Mouse (Mus musculus) macrophage (primary cell): ENCODE data around the gene Herc3. TPM values are rescaled to one million over a fixed set of nuclear protein-coding genes. Genes with fewer than 3 reads are reported as not detected.
"Not testable (repeated sequence)": the region's sequence is repeated elsewhere in the genome, so short reads cannot be mapped to it uniquely, and the experiment has no call there.

Experiments
- H3K27ac ChIP-seq: fragments of 350-480 bp; formaldehyde crosslinking; 2 replicates; pipeline ENCODE4 v1.9.0; 2021
- H3K36me3 ChIP-seq: fragments of 350-480 bp; formaldehyde crosslinking; 2 replicates; pipeline ENCODE4 v1.9.0; 2021; ENCODE audit errors: inconsistent target
- H3K4me3 ChIP-seq: fragments of 350-480 bp; formaldehyde crosslinking; 2 replicates; pipeline ENCODE4 v1.9.0; 2021; ENCODE audit errors: inconsistent target
- H3K79me2 ChIP-seq: fragments of 350-480 bp; formaldehyde crosslinking; 2 replicates; pipeline ENCODE4 v1.9.0; 2021; ENCODE audit errors: inconsistent target
- WGBS: methylation state at CpG from one replicate; pipeline ENCODE4 v1.1.7; 2026; ENCODE audit warnings: inconsistent platforms; ENCODE audit not compliant: missing documents; 5-methylcytosine and 5-hydroxymethylcytosine counted together
- polyA plus RNA-seq: library from polyadenylated mRNA; stranded (reverse); fragments of 250-400 nt; gene quantifications from 3 replicates; pipeline ENCODE4 v1.2.4, GENCODE M21; 2018; ENCODE audit warnings: inconsistent platforms
- total RNA-seq, 78 experiments: library from RNA; depleted of rRNA; stranded (reverse); fragments of 250-400 nt; gene quantifications; 1 replicate in 9 of 78; 2 replicates in 24 of 78; 3 replicates in 43 of 78; 4 replicates in 2 of 78; pipeline ENCODE4 v1.2.4; 2018; ENCODE audit warnings: inconsistent platforms in 56 of 78

Gene Herc3
- 10 to 100 TPM in 24 of 26 experiments, 1 to 10 TPM in 2; 4.4 to 70.0 (median 33.7) TPM for total RNA-seq (2018; cell fraction: chromatin; rRNA removed)
- 1 to 10 TPM; 4.0 to 8.2 (median 5.8) TPM for total RNA-seq (2018; cell fraction: cytosol; rRNA removed)
- total RNA-seq (2018; cell fraction: nucleus; rRNA removed) = 10 to 100 TPM in 21 of 26 experiments, 1 to 10 TPM in 5; 4.0 to 58.7 (median 16.6) TPM
- polyA plus RNA-seq = 3.5 to 11.4 TPM (median 4.1 TPM) in 3 replicates

GRCm38 (mm10) chr6:58831232-58832009 is at the start of gene Herc3:
Herc3 (plus strand) TSS chr6:58831465.
- H3K36me3 ChIP-seq = no peaks in the 10 kb centered on the region
- no peaks in the 10 kb centered on the region; the same call in none of the 2 replicates for H3K79me2 ChIP-seq
- H3K27ac ChIP-seq = no peak within 1 kb of the TSS
- peak within 1 kb of the TSS; percentile 62 for H3K4me3 ChIP-seq
- under 1% methylated on average over 58 of the region's 83 CpGs for WGBS

- Histone ChIP-seq H3K27ac (no peak overlapping the region), H3K36me3 (no peaks in the 10 kb centered on the region), H3K4me3 (no peak overlapping the region), H3K79me2 (no peaks in the 10 kb centered on the region)
These were observed 29.9 kb upstream of the Herc3 start for GRCm38 (mm10) chr6:58801394-58801793.

- Histone ChIP-seq H3K4me3 (no peak overlapping the region), H3K36me3 (no peaks in the 10 kb centered on the region), H3K27ac (no peak overlapping the region), H3K79me2 (no peaks in the 10 kb centered on the region)
These were observed 16.9 kb upstream of the Herc3 start for GRCm38 (mm10) chr6:58814381-58814780.

- H3K4me3 ChIP-seq, H3K27ac ChIP-seq, H3K36me3 ChIP-seq, H3K79me2 ChIP-seq: not testable (repeated sequence)
- no CpG with 5 or more reads among the region's 11 CpGs for WGBS
These were observed 14.2 kb upstream of the Herc3 start for GRCm38 (mm10) chr6:58817037-58817436.

GRCm38 (mm10) chr6:58825619-58826018 is 5.6 kb upstream of the Herc3 start:
- WGBS = 100% methylated on average over 2 of the region's 2 CpGs
- H3K27ac ChIP-seq = no peak overlapping the region

GRCm38 (mm10) chr6:58826089-58826488 is 5.2 kb upstream of the Herc3 start:
- Histone ChIP-seq H3K79me2 (no peaks in the 10 kb centered on the region), H3K4me3 (no peak overlapping the region), H3K27ac (no peak overlapping the region), H3K36me3 (no peaks in the 10 kb centered on the region)
- 90% methylated on average over 2 of the region's 2 CpGs for WGBS

More at GRCm38 (mm10) chr6:58825619-58826018, 5.6 kb upstream of the Herc3 start:
- no peaks in the 10 kb centered on the region for H3K36me3 ChIP-seq
- H3K79me2 ChIP-seq = no peaks in the 10 kb centered on the region
- H3K4me3 ChIP-seq = no peak overlapping the region

- H3K4me3 ChIP-seq = no peak overlapping the region
- no peaks in the 10 kb centered on the region for H3K36me3 ChIP-seq
- WGBS = 87% methylated on average over 1 of the region's 1 CpGs
- H3K79me2 ChIP-seq = no peaks in the 10 kb centered on the region
- no peak overlapping the region for H3K27ac ChIP-seq
These were observed 2.7 kb upstream of the Herc3 start for GRCm38 (mm10) chr6:58828582-58828981.

GRCm38 (mm10) chr6:58830840-58831231 is 429 bp upstream of the Herc3 start:
- peak overlapping the region; percentile 31 for H3K4me3 ChIP-seq
- WGBS = 10% methylated on average over 6 of the region's 7 CpGs
- no peak overlapping the region for H3K27ac ChIP-seq
- no peaks in the 10 kb centered on the region; the same call in none of the 2 replicates for H3K79me2 ChIP-seq
- H3K36me3 ChIP-seq = no peaks in the 10 kb centered on the region

GRCm38 (mm10) chr6:58832591-58833018 is 1.3 kb downstream of the Herc3 start:
- Histone ChIP-seq H3K27ac (no peak overlapping the region), H3K36me3 (no peaks in the 10 kb centered on the region), H3K4me3 (peak overlapping the region; percentile 62), H3K79me2 (peaks cover 5% of the 10 kb centered on the region)
- 8% methylated on average over 7 of the region's 7 CpGs for WGBS

GRCm38 (mm10) chr6:58834470-58834869 is 3.2 kb downstream of the Herc3 start:
- Histone ChIP-seq H3K36me3 (no peaks in the 10 kb centered on the region), H3K27ac (no peak overlapping the region), H3K4me3 (no peak overlapping the region), H3K79me2 (peaks cover 14% of the 10 kb centered on the region)
- 56% methylated on average over 7 of the region's 7 CpGs for WGBS

GRCm38 (mm10) chr6:58835591-58835990 is 4.3 kb downstream of the Herc3 start:
- H3K79me2 ChIP-seq = peaks cover 14% of the 10 kb centered on the region
- no peak overlapping the region for H3K27ac ChIP-seq
- WGBS = 100% methylated on average over 1 of the region's 1 CpGs
- H3K4me3 ChIP-seq = no peak overlapping the region
- H3K36me3 ChIP-seq = no peaks in the 10 kb centered on the region

GRCm38 (mm10) chr6:58836476-58836875 is 5.2 kb downstream of the Herc3 start:
- no peaks in the 10 kb centered on the region for H3K36me3 ChIP-seq
- 79% methylated on average over 2 of the region's 2 CpGs for WGBS
- no peak overlapping the region for H3K27ac ChIP-seq
- no peak overlapping the region for H3K4me3 ChIP-seq
- H3K79me2 ChIP-seq = peaks cover 14% of the 10 kb centered on the region

- Histone ChIP-seq H3K36me3 (no peaks in the 10 kb centered on the region), H3K79me2 (peaks cover 14% of the 10 kb centered on the region), H3K27ac (no peak overlapping the region), H3K4me3 (no peak overlapping the region)
- WGBS = 100% methylated on average over 1 of the region's 1 CpGs
These were observed 6.7 kb downstream of the Herc3 start for GRCm38 (mm10) chr6:58837917-58838316.

- Histone ChIP-seq H3K4me3 (no peak overlapping the region), H3K36me3 (no peaks in the 10 kb centered on the region), H3K27ac (no peak overlapping the region), H3K79me2 (peaks cover 14% of the 10 kb centered on the region; the same call in 1 of the 2 replicates)
- 75% methylated on average over 2 of the region's 2 CpGs for WGBS
These were observed 9.9 kb downstream of the Herc3 start for GRCm38 (mm10) chr6:58841208-58841607.

- 97% methylated on average over 2 of the region's 2 CpGs for WGBS
- Histone ChIP-seq H3K36me3 (no peaks in the 10 kb centered on the region), H3K4me3 (no peak overlapping the region), H3K27ac (no peak overlapping the region), H3K79me2 (peaks cover 11% of the 10 kb centered on the region; the same call in 1 of the 2 replicates)
These were observed 10.9 kb downstream of the Herc3 start for GRCm38 (mm10) chr6:58842186-58842585.
